Mouse (Mus musculus) testis, adult 2 months (tissue): ENCODE measurements around the gene Agfg1. TPM values are rescaled to one million over a fixed set of nuclear protein-coding genes. Genes with fewer than 3 reads are reported as not detected.

ENCODE experiments used
- H3K27ac ChIP-seq: fragments of 200-500 bp; 2 replicates; pipeline ENCODE4 v1.5.1; 2012; ENCODE audit warnings: low read depth, low read length; ENCODE audit not compliant: control insufficient read depth, insufficient read depth
- H3K27me3 ChIP-seq: fragments of 200-500 bp; 2 replicates; pipeline ENCODE4 v1.6.1; 2012; ENCODE audit warnings: mild to moderate bottlenecking, low read length, moderate library complexity; ENCODE audit not compliant: control insufficient read depth, insufficient read depth
- H3K36me3 ChIP-seq: fragments of 200-500 bp; 2 replicates; pipeline ENCODE4 v1.6.1; 2012; ENCODE audit warnings: mild to moderate bottlenecking, low read length; ENCODE audit not compliant: control insufficient read depth, insufficient read depth
- H3K4me1 ChIP-seq: fragments of 200-500 bp; 2 replicates; pipeline ENCODE4 v1.6.1; 2012; ENCODE audit warnings: low read length; ENCODE audit not compliant: control insufficient read depth, insufficient read depth
- H3K4me3 ChIP-seq: fragments of 200-500 bp; 2 replicates; pipeline ENCODE4 v1.5.1; 2012; ENCODE audit warnings: low read depth, mild to moderate bottlenecking, low read length, moderate library complexity, mixed read lengths; ENCODE audit not compliant: control insufficient read depth
- CTCF ChIP-seq: fragments of 200-500 bp; IDR thresholded peaks from 2 replicates; pipeline ENCODE4 v1.5.1; 2012; ENCODE audit warnings: low read depth, mild to moderate bottlenecking, inconsistent platforms, low read length, moderate library complexity; ENCODE audit not compliant: control insufficient read depth, insufficient read depth, insufficient replicate concordance
- POLR2A ChIP-seq: fragments of 200-500 bp; IDR thresholded peaks from 2 replicates; pipeline ENCODE4 v1.6.1; 2012; ENCODE audit warnings: low read depth, mild to moderate bottlenecking, inconsistent platforms, low read length, moderate library complexity; ENCODE audit not compliant: control insufficient read depth
- polyA plus RNA-seq: library from polyadenylated mRNA; depleted of rRNA; stranded (reverse); fragments of >200 nt; gene quantifications from 2 replicates; pipeline ENCODE4 v1.2.3, GENCODE M21; 2012

Gene Agfg1
- polyA plus RNA-seq, 1 experiment: 150 TPM

GRCm38 (mm10) chr1:82855729-82856128, 16.4 kb downstream of the Agfg1 start:
- no peak overlapping the region for H3K27ac ChIP-seq
- H3K27me3 ChIP-seq: no peaks in the 10 kb centered on the region
- H3K4me1 ChIP-seq: no peaks in the 10 kb centered on the region
- no peak overlapping the region for H3K4me3 ChIP-seq
- no peaks in the 10 kb centered on the region for H3K36me3 ChIP-seq
- no peak for TF ChIP-seq CTCF
- TF ChIP-seq POLR2A: no peak

- no peaks in the 10 kb centered on the region for H3K4me1 ChIP-seq
- H3K36me3 ChIP-seq: no peaks in the 10 kb centered on the region; the same call in 1 of the 2 replicates
- no peak overlapping the region for H3K4me3 ChIP-seq
Measured at GRCm38 (mm10) chr1:82858236-82858635, 19.0 kb downstream of the Agfg1 start.

GRCm38 (mm10) chr1:82860391-82860790, 21.1 kb downstream of the Agfg1 start:
- no peak for TF ChIP-seq POLR2A
- TF ChIP-seq CTCF: no peak
- Histone ChIP-seq H3K36me3 (no peaks in the 10 kb centered on the region; the same call in 1 of the 2 replicates), H3K27me3 (no peaks in the 10 kb centered on the region), H3K4me3 (peak overlapping the region; percentile 65), H3K27ac (peak overlapping the region; percentile 73; the same call in 1 of the 2 replicates), H3K4me1 (no peaks in the 10 kb centered on the region)

More at GRCm38 (mm10) chr1:82858236-82858635, 19.0 kb downstream of the Agfg1 start:
- Histone ChIP-seq H3K27me3 (no peaks in the 10 kb centered on the region), H3K27ac (no peak overlapping the region)
- no peak for TF ChIP-seq CTCF
- TF ChIP-seq POLR2A: no peak

GRCm38 (mm10) chr1:82870202-82870601, 30.9 kb downstream of the Agfg1 start:
- H3K27ac ChIP-seq: no peak overlapping the region
- no peak overlapping the region for H3K4me3 ChIP-seq
- H3K4me1 ChIP-seq: no peaks in the 10 kb centered on the region
- no peak for TF ChIP-seq POLR2A
- TF ChIP-seq CTCF: no peak
- no peaks in the 10 kb centered on the region for H3K27me3 ChIP-seq
- H3K36me3 ChIP-seq: no peaks in the 10 kb centered on the region; the same call in 1 of the 2 replicates

- TF ChIP-seq POLR2A (no peak), CTCF (no peak)
- Histone ChIP-seq H3K4me3 (no peak overlapping the region), H3K27ac (no peak overlapping the region), H3K27me3 (no peaks in the 10 kb centered on the region), H3K36me3 (peaks cover 3% of the 10 kb centered on the region), H3K4me1 (no peaks in the 10 kb centered on the region)
Measured at GRCm38 (mm10) chr1:82879172-82879571, 39.9 kb downstream of the Agfg1 start.

GRCm38 (mm10) chr1:82880196-82880595, 40.9 kb downstream of the Agfg1 start:
- Histone ChIP-seq H3K4me1 (no peaks in the 10 kb centered on the region), H3K36me3 (peaks cover 3% of the 10 kb centered on the region), H3K4me3 (no peak overlapping the region), H3K27ac (no peak overlapping the region), H3K27me3 (no peaks in the 10 kb centered on the region)
- TF ChIP-seq POLR2A (no peak), CTCF (no peak)

GRCm38 (mm10) chr1:82893269-82893668, 54.0 kb downstream of the Agfg1 start:
- no peak overlapping the region for H3K27ac ChIP-seq
- TF ChIP-seq POLR2A: no peak
- no peak for TF ChIP-seq CTCF
- H3K4me3 ChIP-seq: no peak overlapping the region
- no peaks in the 10 kb centered on the region for H3K27me3 ChIP-seq
- H3K36me3 ChIP-seq: no peaks in the 10 kb centered on the region
- no peaks in the 10 kb centered on the region for H3K4me1 ChIP-seq

- Histone ChIP-seq H3K4me3 (no peak overlapping the region), H3K27ac (no peak overlapping the region), H3K36me3 (no peaks in the 10 kb centered on the region; the same call in 1 of the 2 replicates), H3K4me1 (no peaks in the 10 kb centered on the region), H3K27me3 (no peaks in the 10 kb centered on the region)
- no peak for TF ChIP-seq POLR2A
- no peak for TF ChIP-seq CTCF
Measured at GRCm38 (mm10) chr1:82900567-82900966, 61.3 kb downstream of the Agfg1 start.
